Mouse (Mus musculus) olfactory bulb, adult 2 months (tissue): ENCODE results near the gene Stxbp2. TPM values are rescaled to one million over a fixed set of nuclear protein-coding genes. Genes with fewer than 3 reads are reported as not detected.

Experiments used
- H3K27ac ChIP-seq: fragments of 200-500 bp; 2 replicates; pipeline ENCODE4 v1.5.1; 2012; ENCODE audit warnings: low read depth, low read length; ENCODE audit not compliant: insufficient read depth
- H3K4me1 ChIP-seq: fragments of 200-500 bp; 2 replicates; pipeline ENCODE4 v1.6.1; 2012; ENCODE audit warnings: low read length; ENCODE audit not compliant: control insufficient read depth, insufficient read depth
- H3K4me3 ChIP-seq: fragments of 200-500 bp; 2 replicates; pipeline ENCODE4 v1.5.1; 2012; ENCODE audit warnings: mild to moderate bottlenecking, low read depth, low read length, moderate library complexity; ENCODE audit not compliant: insufficient read depth
- CTCF ChIP-seq: fragments of 200-500 bp; IDR thresholded peaks from 2 replicates; pipeline ENCODE4 v1.5.1; 2012; ENCODE audit warnings: low read depth, mild to moderate bottlenecking, low read length, moderate library complexity; ENCODE audit not compliant: insufficient read depth
- POLR2A ChIP-seq: fragments of 200-500 bp; IDR thresholded peaks from 2 replicates; pipeline ENCODE4 v1.6.1; 2012; ENCODE audit warnings: mild to moderate bottlenecking, low read depth, low read length, moderate library complexity; ENCODE audit not compliant: insufficient read depth
- WGBS: fragments of 180-500 bp; shearing (Covaris S2); methylation state at CpG from one replicate; pipeline ENCODE4 v1.1.7; 2018; 5-methylcytosine and 5-hydroxymethylcytosine counted together
- polyA plus RNA-seq: library from polyadenylated mRNA; stranded (reverse); fragments of >200 nt; gene quantifications from 2 replicates; pipeline ENCODE4 v1.2.4, GENCODE M21; 2012; ENCODE audit warnings: low replicate concordance; ENCODE audit not compliant: missing spikeins, insufficient read depth, insufficient read length

Gene Stxbp2
- polyA plus RNA-seq, 1 experiment, result not detected

- Histone ChIP-seq H3K4me3 (no peak overlapping the region), H3K27ac (no peak overlapping the region), H3K4me1 (no peaks in the 10 kb centered on the region)
- TF ChIP-seq POLR2A (no peak), CTCF (no peak)
- 58% methylated on average over 6 of the region's 6 CpGs for WGBS
Measured at GRCm38 (mm10) chr8:3600401-3600800, 30.4 kb upstream of the Stxbp2 start.

GRCm38 (mm10) chr8:3603439-3603838 is 27.3 kb upstream of the Stxbp2 start:
- TF ChIP-seq POLR2A, result no peak
- no peak for TF ChIP-seq CTCF
- Histone ChIP-seq H3K4me1 (no peaks in the 10 kb centered on the region), H3K4me3 (no peak overlapping the region), H3K27ac (no peak overlapping the region)
- 83% methylated on average over 13 of the region's 13 CpGs for WGBS

GRCm38 (mm10) chr8:3606593-3606992 is 24.2 kb upstream of the Stxbp2 start:
- TF ChIP-seq CTCF (no peak), POLR2A (no peak)
- 69% methylated on average over 16 of the region's 16 CpGs for whole genome bisulfite sequencing

GRCm38 (mm10) chr8:3607822-3608221 is 22.9 kb upstream of the Stxbp2 start:
- 85% methylated on average over 7 of the region's 7 CpGs for WGBS
- H3K4me1 ChIP-seq, result no peaks in the 10 kb centered on the region
- no peak overlapping the region for H3K4me3 ChIP-seq
- H3K27ac ChIP-seq, result no peak overlapping the region
- TF ChIP-seq POLR2A, result no peak
- no peak for TF ChIP-seq CTCF

More at GRCm38 (mm10) chr8:3606593-3606992, 24.2 kb upstream of the Stxbp2 start:
- H3K27ac ChIP-seq, result no peak overlapping the region
- no peaks in the 10 kb centered on the region for H3K4me1 ChIP-seq
- H3K4me3 ChIP-seq, result no peak overlapping the region

- Histone ChIP-seq H3K27ac (no peak overlapping the region), H3K4me1 (no peaks in the 10 kb centered on the region), H3K4me3 (no peak overlapping the region)
- 74% methylated on average over 12 of the region's 12 CpGs for WGBS
- TF ChIP-seq POLR2A (no peak), CTCF (no peak)
Measured at GRCm38 (mm10) chr8:3609046-3609815, 21.5 kb upstream of the Stxbp2 start.

- Histone ChIP-seq H3K4me1 (no peaks in the 10 kb centered on the region), H3K27ac (no peak overlapping the region), H3K4me3 (no peak overlapping the region)
- 80% methylated on average over 6 of the region's 6 CpGs for WGBS
- TF ChIP-seq POLR2A, result no peak
- no peak for TF ChIP-seq CTCF
Measured at GRCm38 (mm10) chr8:3609816-3610150, 21.0 kb upstream of the Stxbp2 start.

GRCm38 (mm10) chr8:3621199-3621970 is 9.4 kb upstream of the Stxbp2 start, which contains the start of the genes Xab2 and Pet100:
Gene Xab2 (minus strand): TSS chr8:3621316.
Gene Pet100 (plus strand): TSS chr8:3621548.
- TF ChIP-seq POLR2A, result peak; percentile 35
- TF ChIP-seq CTCF, result no peak
- Histone ChIP-seq H3K27ac (no peak within 1 kb of the TSS), H3K4me3 (peak within 1 kb of the TSS; percentile 82), H3K4me1 (peaks cover 2% of the 10 kb centered on the region)
- under 1% methylated on average over 37 of the region's 37 CpGs for WGBS

- WGBS, result 63% methylated on average over 8 of the region's 8 CpGs
- Histone ChIP-seq H3K4me1 (peaks cover 2% of the 10 kb centered on the region), H3K4me3 (no peak overlapping the region), H3K27ac (no peak overlapping the region)
- TF ChIP-seq POLR2A (no peak), CTCF (no peak)
Measured at GRCm38 (mm10) chr8:3622119-3622518, 8.6 kb upstream of the Stxbp2 start.

- WGBS, result 63% methylated on average over 1 of the region's 1 CpGs
- TF ChIP-seq CTCF, result no peak
Measured at GRCm38 (mm10) chr8:3625445-3625844, 5.3 kb upstream of the Stxbp2 start, which contains the start of gene Pcp2. Gene Pcp2 (minus strand): TSS chr8:3625545.

More at GRCm38 (mm10) chr8:3625445-3625844, 5.3 kb upstream of the Stxbp2 start, which contains the start of gene Pcp2:
- peaks cover under 1% of the 10 kb centered on the region for H3K4me1 ChIP-seq
- H3K4me3 ChIP-seq, result no peak within 1 kb of the TSS
- H3K27ac ChIP-seq, result no peak within 1 kb of the TSS
